Mouse (Mus musculus) forebrain, embryonic 14.5 days (tissue): ENCODE data around the gene Gm43638. TPM values are rescaled to one million over a fixed set of nuclear protein-coding genes. Genes with fewer than 3 reads are reported as not detected.
A peak's percentile ranks its signal among the peaks of the same experiment; 100 is the strongest.
"Not testable (repeated sequence)": the region's sequence is repeated elsewhere in the genome, so short reads cannot be mapped to it uniquely, and the experiment has no call there.

Source experiments
- ATAC-seq: fragments of 200-750 bp; cut with Nextera tagmentation; 2 replicates; pipeline ENCODE4 v1.8.0; 2017; ENCODE audit warnings: mild to moderate bottlenecking, moderate library complexity
- DNase-seq: peaks from one replicate; pipeline ENCODE4 v3.0.0-alpha.2; 2015; ENCODE audit warnings: low spot score
- H3K27ac ChIP-seq: fragments of 300-500 bp; sonication (generic); 2 replicates; pipeline ENCODE4 v1.5.1; 2014; ENCODE audit warnings: low read depth, mild to moderate bottlenecking, control low read depth, low read length, moderate library complexity
- H3K27me3 ChIP-seq: fragments of 300-500 bp; sonication (generic); replicated peaks from 2 replicates; pipeline ENCODE4 v1.6.1; 2014; ENCODE audit warnings: low read length, control low read depth, mixed read lengths; ENCODE audit not compliant: control insufficient read depth, insufficient read depth
- H3K36me3 ChIP-seq: fragments of 300-500 bp; sonication (generic); 2 replicates; pipeline ENCODE4 v1.6.1; 2014; ENCODE audit warnings: low read length, control low read depth; ENCODE audit not compliant: control insufficient read depth, insufficient read depth
- H3K4me1 ChIP-seq: fragments of 300-500 bp; sonication (generic); 2 replicates; pipeline ENCODE4 v1.6.1; 2014; ENCODE audit warnings: antibody characterized with exemption, low read length, control low read depth; ENCODE audit not compliant: control insufficient read depth, insufficient read depth
- H3K4me2 ChIP-seq: fragments of 300-500 bp; sonication (generic); 2 replicates; pipeline ENCODE4 v1.6.1; 2014; ENCODE audit warnings: mild to moderate bottlenecking, control low read depth, low read length
- H3K4me3 ChIP-seq: fragments of 300-500 bp; sonication (generic); 2 replicates; pipeline ENCODE4 v1.5.1; 2014; ENCODE audit warnings: low read depth, low read length, control low read depth
- H3K9ac ChIP-seq: fragments of 300-500 bp; sonication (generic); 2 replicates; pipeline ENCODE4 v1.6.1; 2014; ENCODE audit warnings: mild to moderate bottlenecking, low read length, control low read depth, moderate library complexity
- H3K9me3 ChIP-seq: fragments of 300-500 bp; sonication (generic); replicated peaks from 2 replicates; pipeline ENCODE4 v1.6.1; 2016; ENCODE audit warnings: low read length, control low read depth, mixed read lengths; ENCODE audit not compliant: control insufficient read depth
- WGBS: fragments of 180-500 bp; shearing (Covaris S2); extraction: QIAGEN DNeasy Blood & Tissue Kit; methylation state at CpG from one replicate; pipeline ENCODE4 v1.1.7; 2014; 5-methylcytosine and 5-hydroxymethylcytosine counted together
- polyA plus RNA-seq: library from polyadenylated mRNA; unstranded; fragments of >200 nt; fragmentation: Nextera tagmentation; extraction: Ambion mirVana; gene quantifications from 2 replicates; pipeline ENCODE4 v1.2.1, GENCODE M21; 2014

Gene Gm43638
- polyA plus RNA-seq, 1 experiment from 2014 or later = not detected

DNA sequence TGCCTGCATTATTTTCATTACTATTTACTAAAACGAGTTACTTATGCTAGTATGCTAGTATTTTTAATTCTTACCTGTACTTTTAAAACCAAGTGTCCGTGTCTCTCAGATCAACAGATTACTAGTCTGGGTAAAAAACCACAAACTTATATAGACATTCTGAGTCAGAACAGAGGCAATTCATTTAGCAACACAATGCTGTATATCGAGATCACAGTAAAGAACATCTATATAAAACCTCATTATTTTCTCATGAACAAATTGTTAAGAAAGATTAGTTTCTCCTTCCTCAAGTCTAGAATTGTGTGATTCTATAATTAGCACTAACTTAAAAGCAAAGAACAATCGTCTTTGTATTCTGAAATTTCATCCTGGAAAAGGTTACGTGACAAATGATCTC, 4.4 kb downstream of the Gm43638 start, which contains the start of gene Ugt2a2:
Gene Ugt2a2, minus strand, starts transcription at position 101 of the 400 bp plus-strand sequence.
- H3K4me2 ChIP-seq = no peak within 1 kb of the TSS
- no peaks in the 10 kb centered on the region for H3K36me3 ChIP-seq
- ATAC-seq (no peak), DNase-seq (no peak)
- H3K9ac ChIP-seq = no peak within 1 kb of the TSS
- H3K4me3 ChIP-seq = no peak within 1 kb of the TSS
- no peaks in the 10 kb centered on the region for H3K9me3 ChIP-seq
- WGBS = 72% methylated on average over 5 of the region's 5 CpGs
- no peaks in the 10 kb centered on the region for H3K4me1 ChIP-seq
- H3K27me3 ChIP-seq = no peaks in the 10 kb centered on the region
- H3K27ac ChIP-seq = no peak within 1 kb of the TSS

DNA sequence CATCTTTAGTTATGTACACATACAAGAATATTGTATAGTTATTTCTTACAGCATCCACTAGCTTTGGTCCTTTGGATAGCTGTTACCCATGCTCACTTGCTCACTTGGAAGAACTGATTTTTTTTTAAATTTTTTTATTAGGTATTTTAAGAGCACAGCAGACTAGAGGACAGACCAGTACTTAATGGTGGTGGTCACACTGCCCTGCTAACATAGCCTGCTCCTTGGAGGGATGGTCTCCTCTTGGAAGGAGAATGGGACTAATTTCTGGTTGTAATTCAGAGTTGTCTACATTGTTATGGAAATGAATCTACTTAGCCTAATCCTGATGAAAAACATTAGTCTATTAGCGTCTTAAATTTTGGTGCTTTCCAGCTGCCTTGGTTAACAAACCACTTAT, 27.8 kb downstream of the Gm43638 start:
- Histone ChIP-seq H3K27me3 (no peaks in the 10 kb centered on the region), H3K27ac (no peak overlapping the region), H3K9ac (no peak overlapping the region), H3K9me3 (no peaks in the 10 kb centered on the region), H3K4me3 (no peak overlapping the region), H3K36me3 (no peaks in the 10 kb centered on the region), H3K4me1 (no peaks in the 10 kb centered on the region), H3K4me2 (no peak overlapping the region)
- ATAC-seq = no peak
- DNase-seq = peak; percentile 1
- WGBS = 2% methylated on average over 1 of the region's 1 CpGs

DNA sequence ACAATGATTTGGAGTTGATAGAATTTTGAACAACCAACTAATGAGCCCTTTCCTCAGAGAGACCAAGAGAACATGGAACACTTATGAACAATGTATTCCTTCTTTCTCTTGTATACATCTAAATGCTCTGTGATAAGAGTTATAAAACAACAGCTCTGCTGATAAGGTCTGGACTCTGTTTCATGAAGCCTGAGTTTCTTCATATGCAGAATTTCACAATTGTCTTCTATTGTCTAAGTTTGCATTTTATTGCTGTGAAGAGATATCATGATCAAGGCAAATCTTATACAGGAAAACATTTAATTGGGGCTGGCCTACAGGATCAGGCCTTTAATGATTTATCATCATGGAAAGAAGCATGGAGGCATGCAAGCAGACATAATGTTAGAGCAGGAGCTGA, 28.9 kb downstream of the Gm43638 start:
- H3K27ac ChIP-seq = no peak overlapping the region
- H3K27me3 ChIP-seq = no peaks in the 10 kb centered on the region
- H3K9me3 ChIP-seq = no peaks in the 10 kb centered on the region
- no peaks in the 10 kb centered on the region for H3K36me3 ChIP-seq
- H3K4me2 ChIP-seq = no peak overlapping the region
- no peaks in the 10 kb centered on the region for H3K4me1 ChIP-seq
- H3K4me3 ChIP-seq = no peak overlapping the region
- DNase-seq (no peak), ATAC-seq (no peak)
- no peak overlapping the region for H3K9ac ChIP-seq

DNA sequence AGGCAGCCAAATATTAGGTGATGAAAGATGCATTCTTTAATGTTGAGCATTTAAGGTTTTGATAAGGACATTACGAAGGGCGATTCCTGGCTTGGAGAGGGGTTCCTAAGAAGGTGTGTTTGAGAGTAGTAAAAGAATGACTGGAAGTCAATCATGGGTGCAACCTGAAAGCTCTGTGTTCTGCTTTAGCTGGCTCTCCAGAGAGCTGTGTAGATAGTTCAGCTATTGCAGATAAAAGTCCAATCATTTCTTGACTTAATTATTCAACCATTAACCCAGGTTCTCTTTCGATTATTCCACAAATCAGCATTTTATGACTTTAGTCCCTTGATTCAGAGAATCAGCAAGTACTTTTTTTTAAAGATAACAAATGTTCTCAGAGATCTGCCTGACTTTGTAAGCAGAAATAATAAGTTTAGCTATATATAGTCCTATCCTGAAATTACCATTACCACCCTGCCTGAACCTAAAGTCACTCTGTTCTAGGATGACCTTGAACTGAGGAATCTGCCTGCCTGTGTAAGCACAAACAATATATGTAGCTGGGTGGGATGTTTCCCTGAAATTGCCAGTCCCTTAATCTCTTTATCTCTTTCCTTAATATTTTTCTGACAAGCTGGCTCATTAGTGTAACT, 30.3 kb downstream of the Gm43638 start:
- H3K27ac ChIP-seq = no peak overlapping the region
- no peak overlapping the region for H3K4me2 ChIP-seq
- no peak for ATAC-seq
- DNase-seq = no peak
- H3K4me3 ChIP-seq = no peak overlapping the region
- H3K27me3 ChIP-seq = no peaks in the 10 kb centered on the region
- H3K9me3 ChIP-seq = no peaks in the 10 kb centered on the region
- H3K4me1 ChIP-seq = no peaks in the 10 kb centered on the region
- 95% methylated on average over 3 of the region's 3 CpGs for WGBS
- H3K9ac ChIP-seq = no peak overlapping the region
- H3K36me3 ChIP-seq = no peaks in the 10 kb centered on the region

DNA sequence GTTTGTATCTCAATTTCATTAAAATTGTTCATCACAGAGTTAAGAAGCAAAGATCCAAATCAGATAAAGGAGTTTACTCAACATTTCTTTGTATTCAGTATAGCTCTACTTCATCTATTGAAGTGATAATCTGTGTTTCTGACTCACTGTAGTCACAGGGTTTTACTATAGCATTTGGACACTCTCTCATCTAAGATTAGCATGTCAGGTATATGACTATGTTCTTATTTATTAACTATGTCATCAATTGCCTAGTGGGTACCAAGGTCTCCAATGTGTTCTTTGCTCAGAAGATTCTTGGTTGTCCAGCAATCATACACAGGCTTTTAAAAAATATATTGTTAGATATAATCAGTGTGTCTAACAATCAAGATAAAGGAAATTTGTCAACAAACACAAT, 31.1 kb downstream of the Gm43638 start:
- no peaks in the 10 kb centered on the region for H3K4me1 ChIP-seq
- no peak for ATAC-seq
- H3K36me3 ChIP-seq = no peaks in the 10 kb centered on the region
- no peak overlapping the region for H3K27ac ChIP-seq
- no peaks in the 10 kb centered on the region for H3K9me3 ChIP-seq
- no peak overlapping the region for H3K4me2 ChIP-seq
- H3K4me3 ChIP-seq = no peak overlapping the region
- no peaks in the 10 kb centered on the region for H3K27me3 ChIP-seq
- DNase-seq = no peak
- no peak overlapping the region for H3K9ac ChIP-seq

DNA sequence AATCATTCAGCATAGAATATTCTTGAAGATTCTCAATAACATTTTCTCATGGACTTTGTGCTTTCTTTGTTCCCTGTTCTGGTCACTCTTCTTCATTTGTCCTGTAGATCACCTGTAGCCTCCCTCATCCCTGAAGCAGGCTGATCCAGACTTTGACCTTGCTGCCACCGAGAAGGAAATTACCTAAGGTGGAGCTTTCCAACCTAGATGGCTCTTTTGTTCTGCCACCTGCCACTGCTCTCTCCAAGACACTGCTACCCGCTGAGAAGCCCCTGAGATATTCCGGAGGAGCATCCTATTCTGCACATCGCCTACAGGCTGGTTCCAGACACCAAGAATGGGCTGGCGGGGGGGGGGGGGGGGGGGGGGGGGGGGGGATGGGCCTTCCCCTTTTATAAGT, 34.1 kb downstream of the Gm43638 start:
- not testable (repeated sequence) for DNase-seq, H3K9me3 ChIP-seq, H3K27me3 ChIP-seq, H3K4me2 ChIP-seq, ATAC-seq, H3K27ac ChIP-seq, H3K9ac ChIP-seq, H3K36me3 ChIP-seq, H3K4me3 ChIP-seq, H3K4me1 ChIP-seq
- WGBS = 74% methylated on average over 4 of the region's 5 CpGs

DNA sequence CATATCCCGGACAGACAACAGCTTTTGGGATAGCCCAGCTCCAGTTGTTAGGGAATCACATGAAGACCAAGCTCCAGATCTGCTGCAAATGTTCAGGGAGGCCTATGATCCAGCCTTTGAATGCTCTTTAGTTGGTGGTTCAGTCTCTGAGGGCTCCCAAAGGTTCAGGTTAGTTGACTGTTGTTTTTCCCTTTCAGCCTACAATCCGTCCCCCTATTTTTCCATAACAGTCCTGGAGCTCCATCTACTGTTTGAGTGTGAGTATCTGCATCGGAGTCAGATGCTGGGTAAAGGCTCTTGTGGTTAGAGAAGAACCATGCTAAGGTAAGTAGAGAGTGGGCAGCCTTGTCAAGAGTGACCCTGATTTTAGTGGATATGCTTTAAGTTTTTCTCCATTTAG, 50.3 kb downstream of the Gm43638 start:
- H3K4me1 ChIP-seq = no peaks in the 10 kb centered on the region
- no peak overlapping the region for H3K27ac ChIP-seq
- no peaks in the 10 kb centered on the region for H3K27me3 ChIP-seq
- WGBS = 47% methylated on average over 3 of the region's 3 CpGs
- no peaks in the 10 kb centered on the region for H3K36me3 ChIP-seq
- no peak overlapping the region for H3K4me3 ChIP-seq
- H3K9me3 ChIP-seq = no peaks in the 10 kb centered on the region
- ATAC-seq (no peak), DNase-seq (peak; percentile 28)
- no peak overlapping the region for H3K9ac ChIP-seq
- no peak overlapping the region for H3K4me2 ChIP-seq

DNA sequence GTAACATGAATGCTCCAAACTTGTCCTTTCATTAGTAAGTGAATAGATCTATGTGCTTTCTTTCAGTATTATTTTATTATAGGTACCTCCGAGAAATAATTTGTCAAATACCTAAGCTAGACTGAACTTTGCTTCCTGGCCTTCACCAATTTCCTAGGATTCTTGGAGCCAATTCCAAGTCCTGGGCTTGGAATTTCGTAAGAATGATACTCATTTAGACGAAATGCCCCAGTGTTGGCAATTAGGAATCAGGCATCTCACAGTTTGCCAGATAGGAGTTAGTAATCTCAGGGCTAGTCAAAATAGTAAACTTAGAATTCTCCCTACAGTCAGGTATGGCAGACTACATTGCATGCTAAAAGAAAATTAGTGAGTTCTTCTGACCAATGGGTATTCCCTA, 60.9 kb downstream of the Gm43638 start:
- H3K36me3 ChIP-seq = no peaks in the 10 kb centered on the region
- H3K9ac ChIP-seq = no peak overlapping the region
- ATAC-seq (no peak), DNase-seq (no peak)
- no peaks in the 10 kb centered on the region for H3K27me3 ChIP-seq
- H3K4me1 ChIP-seq = no peaks in the 10 kb centered on the region
- no peak overlapping the region for H3K4me3 ChIP-seq
- 85% methylated on average over 3 of the region's 3 CpGs for WGBS
- H3K9me3 ChIP-seq = no peaks in the 10 kb centered on the region
- no peak overlapping the region for H3K27ac ChIP-seq
- no peak overlapping the region for H3K4me2 ChIP-seq

DNA sequence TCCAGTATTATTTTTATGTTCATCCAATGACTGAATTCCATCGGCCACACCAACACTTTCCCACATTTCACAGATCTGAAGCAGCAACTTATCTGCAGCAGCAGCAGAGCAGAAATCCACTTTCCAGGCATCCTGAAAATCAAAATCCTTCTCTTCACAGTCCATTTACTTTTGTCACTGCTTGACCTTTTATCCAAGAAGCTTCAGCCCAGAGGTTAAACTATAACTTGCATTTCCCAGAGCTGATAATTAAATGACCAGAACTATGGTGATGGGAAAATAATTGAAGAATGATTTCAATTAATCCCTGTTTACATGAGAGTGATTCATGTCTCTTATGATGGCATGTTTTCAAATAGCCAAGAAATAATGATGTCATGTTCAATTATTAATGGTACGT, 62.6 kb downstream of the Gm43638 start, which contains the start of gene Ugt2b38:
Gene Ugt2b38, minus strand, starts transcription at position 163 of the 400 bp plus-strand sequence.
- not testable (repeated sequence) for H3K4me1 ChIP-seq, H3K9me3 ChIP-seq, H3K9ac ChIP-seq, H3K4me2 ChIP-seq, H3K36me3 ChIP-seq, H3K4me3 ChIP-seq, H3K27ac ChIP-seq, H3K27me3 ChIP-seq, ATAC-seq, DNase-seq
- WGBS = 95% methylated on average over 1 of the region's 2 CpGs
